Mouse (Mus musculus) heart, postnatal 0 days (tissue): ENCODE results near the gene Dnm2. TPM values are rescaled to one million over a fixed set of nuclear protein-coding genes. Genes with fewer than 3 reads are reported as not detected.

Source experiments
- ATAC-seq: fragments of 200-750 bp; cut with Nextera tagmentation; 2 replicates; pipeline ENCODE4 v1.8.0; 2017; ENCODE audit warnings: low read depth, moderate number of reproducible peaks, moderate library complexity; ENCODE audit not compliant: insufficient read depth
- DNase-seq: peaks from one replicate; pipeline ENCODE4 v3.0.0-alpha.2; 2016; ENCODE audit warnings: low spot score
- H3K27ac ChIP-seq: fragments of 300-500 bp; sonication (generic); 2 replicates; pipeline ENCODE4 v1.5.1; 2014; ENCODE audit warnings: low read depth, mild to moderate bottlenecking
- H3K27me3 ChIP-seq: fragments of 300-500 bp; sonication (generic); 2 replicates; pipeline ENCODE4 v1.6.1; 2014; ENCODE audit warnings: low read length, mixed read lengths; ENCODE audit not compliant: control insufficient read depth, insufficient read depth
- H3K36me3 ChIP-seq: fragments of 300-500 bp; sonication (generic); replicated peaks from 2 replicates; pipeline ENCODE4 v1.6.1; 2014; ENCODE audit warnings: low read length, mixed read lengths; ENCODE audit not compliant: control insufficient read depth, insufficient read depth
- H3K4me1 ChIP-seq: fragments of 300-500 bp; sonication (generic); 2 replicates; pipeline ENCODE4 v1.6.1; 2014; ENCODE audit warnings: antibody characterized with exemption; ENCODE audit not compliant: control insufficient read depth, insufficient read depth
- H3K4me2 ChIP-seq: fragments of 300-500 bp; sonication (generic); 2 replicates; pipeline ENCODE4 v1.6.1; 2014; ENCODE audit warnings: low read depth, mild to moderate bottlenecking, low read length, moderate library complexity
- H3K4me3 ChIP-seq: fragments of 300-500 bp; sonication (generic); 2 replicates; pipeline ENCODE4 v1.5.1; 2014; ENCODE audit warnings: low read depth, low read length
- H3K9ac ChIP-seq: fragments of 300-500 bp; sonication (generic); replicated peaks from 2 replicates; pipeline ENCODE4 v1.6.1; 2014; ENCODE audit warnings: low read depth, low read length, mixed read lengths
- H3K9me3 ChIP-seq: fragments of 300-500 bp; sonication (generic); replicated peaks from 2 replicates; pipeline ENCODE4 v1.6.1; 2016; ENCODE audit warnings: low read length; ENCODE audit not compliant: control insufficient read depth
- CTCF ChIP-seq: IDR thresholded peaks from 2 replicates; pipeline ENCODE4 v1.5.1; 2016; ENCODE audit warnings: antibody characterized with exemption, control low read depth, low read depth
- EP300 ChIP-seq: IDR thresholded peaks from 2 replicates; pipeline ENCODE4 v1.6.1; 2016; ENCODE audit warnings: antibody characterized with exemption, low read depth
- WGBS: fragments of 180-500 bp; shearing (Covaris S2); extraction: QIAGEN DNeasy Blood & Tissue Kit; methylation state at CpG from one replicate; pipeline ENCODE4 v1.1.7; 2014; 5-methylcytosine and 5-hydroxymethylcytosine counted together
- polyA plus RNA-seq: library from polyadenylated mRNA; unstranded; fragments of >200 nt; fragmentation: Nextera tagmentation; extraction: Ambion mirVana; gene quantifications from 2 replicates; pipeline ENCODE4 v1.2.1, GENCODE M21; 2015
- total RNA-seq: library from RNA; depleted of rRNA; stranded (reverse); fragments of >200 nt; gene quantifications from 2 replicates; pipeline ENCODE4 v1.2.3, GENCODE M21; 2014; ENCODE audit warnings: low replicate concordance

Dnm2 gene
- total and polyA plus RNA-seq, 2 experiments from 2014 or later, result 61.1 to 95.8 TPM

- no peak for ATAC-seq
- H3K4me2 ChIP-seq, result no peak overlapping the region
- H3K36me3 ChIP-seq, result peaks cover 57% of the 10 kb centered on the region
- peaks cover 14% of the 10 kb centered on the region; the same call in 1 of the 2 replicates for H3K4me1 ChIP-seq
- no peak for DNase-seq
- 86% methylated on average over 15 of the region's 15 CpGs for WGBS
- no peaks in the 10 kb centered on the region for H3K27me3 ChIP-seq
- no peak overlapping the region for H3K4me3 ChIP-seq
- H3K27ac ChIP-seq, result no peak overlapping the region
- TF ChIP-seq CTCF, result no peak
- no peak for TF ChIP-seq EP300
- no peaks in the 10 kb centered on the region for H3K9me3 ChIP-seq
- no peak overlapping the region for H3K9ac ChIP-seq
These were observed 83.2 kb downstream of the Dnm2 start for GRCm38 (mm10) chr9:21507753-21508430.

DNA sequence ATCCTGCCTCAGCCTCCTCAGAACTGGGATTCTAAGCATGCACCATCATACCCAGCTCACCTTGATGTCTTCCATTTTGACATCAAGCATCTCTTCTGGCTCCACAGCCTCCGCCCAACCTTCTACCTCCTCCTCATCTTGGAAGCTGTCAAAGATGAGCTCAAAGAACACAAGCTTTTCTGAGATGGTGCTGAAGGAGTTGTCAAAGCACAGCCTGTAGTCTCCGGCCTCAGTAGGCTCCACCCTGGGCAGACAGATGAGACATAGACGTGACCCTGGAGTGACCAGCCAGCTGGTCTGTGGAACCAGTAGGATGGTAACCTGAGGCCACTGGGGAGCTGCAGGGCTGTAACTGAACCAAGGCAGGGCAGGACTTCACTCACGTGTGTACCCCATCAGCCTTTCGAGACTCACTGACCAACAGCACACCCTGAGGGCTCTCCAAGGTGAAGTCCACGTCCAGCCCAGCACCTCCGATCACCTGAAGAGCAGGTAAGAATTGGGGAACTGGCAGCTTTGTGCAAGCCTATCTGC is 84.2 kb downstream of the Dnm2 start:
- H3K4me1 ChIP-seq, result peaks cover 14% of the 10 kb centered on the region; the same call in 1 of the 2 replicates
- no peaks in the 10 kb centered on the region for H3K27me3 ChIP-seq
- no peak for DNase-seq
- WGBS, result 74% methylated on average over 7 of the region's 7 CpGs
- peak overlapping the region; percentile 54; the same call in 1 of the 2 replicates for H3K9ac ChIP-seq
- no peak for TF ChIP-seq EP300
- TF ChIP-seq CTCF, result no peak
- peak overlapping the region; percentile 79; the same call in 1 of the 2 replicates for H3K4me3 ChIP-seq
- H3K9me3 ChIP-seq, result no peaks in the 10 kb centered on the region
- peak overlapping the region; percentile 71 for H3K4me2 ChIP-seq
- no peak overlapping the region for H3K27ac ChIP-seq
- peaks cover 47% of the 10 kb centered on the region for H3K36me3 ChIP-seq
- no peak for ATAC-seq

DNA sequence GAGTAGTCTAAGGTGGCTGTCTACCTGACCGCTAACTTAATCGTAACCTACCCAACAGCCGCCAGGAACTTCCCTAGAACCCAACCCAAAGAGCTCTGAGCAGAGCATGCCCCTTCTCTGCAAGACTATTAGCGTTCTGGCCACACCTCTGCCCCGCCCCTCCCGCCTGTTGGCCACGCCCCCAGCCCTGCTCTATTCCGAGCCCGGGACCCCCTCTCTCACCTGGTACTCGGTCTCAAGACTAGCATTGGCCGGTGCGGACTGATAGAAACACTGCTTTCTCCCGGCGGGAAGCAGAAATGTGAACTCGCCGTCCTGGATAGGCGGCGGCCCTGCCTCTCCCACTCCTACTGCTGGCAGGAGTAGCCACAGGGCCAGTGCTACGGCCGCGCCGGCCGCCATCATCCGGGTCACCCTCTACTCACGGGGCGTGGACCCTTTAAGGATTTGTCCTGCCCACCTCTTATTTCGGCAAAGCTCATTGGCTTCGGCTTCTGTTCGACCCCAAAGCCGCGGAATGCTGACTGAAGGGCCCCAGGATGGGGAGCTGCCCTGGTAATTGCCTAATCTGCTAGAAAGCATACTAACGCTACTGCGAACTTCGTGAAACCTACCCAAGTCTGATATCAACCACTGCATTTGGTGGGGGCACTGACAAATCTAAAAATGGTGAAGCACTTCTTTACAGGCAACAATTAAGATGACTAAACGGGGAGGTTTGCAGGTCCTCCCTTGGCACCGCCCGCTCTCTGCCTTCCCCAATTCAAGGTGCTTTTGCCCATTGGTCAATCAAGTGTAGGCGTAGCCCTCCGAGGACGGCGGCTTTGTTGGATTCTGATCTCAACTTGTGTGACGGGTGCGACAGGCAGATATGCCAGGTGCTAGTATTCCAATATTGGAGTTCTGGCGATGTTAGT is 85.3 kb downstream of the Dnm2 start, which contains the start of gene Tmed1:
Tmed1 (minus strand) TSS at position 481 of the 917 bp plus-strand sequence.
- ATAC-seq, result peak; percentile 97
- WGBS, result under 1% methylated on average over 44 of the region's 44 CpGs
- Histone ChIP-seq H3K4me1 (peaks cover 14% of the 10 kb centered on the region; the same call in 1 of the 2 replicates), H3K27me3 (no peaks in the 10 kb centered on the region), H3K36me3 (peaks cover 36% of the 10 kb centered on the region), H3K4me3 (peak within 1 kb of the TSS; percentile 79), H3K9ac (peak within 1 kb of the TSS; percentile 54), H3K4me2 (peak within 1 kb of the TSS; percentile 71), H3K27ac (peak within 1 kb of the TSS; percentile 91), H3K9me3 (no peaks in the 10 kb centered on the region)
- DNase-seq, result peak; percentile 97
- no peak for TF ChIP-seq CTCF
- TF ChIP-seq EP300, result peak; percentile 99

DNA sequence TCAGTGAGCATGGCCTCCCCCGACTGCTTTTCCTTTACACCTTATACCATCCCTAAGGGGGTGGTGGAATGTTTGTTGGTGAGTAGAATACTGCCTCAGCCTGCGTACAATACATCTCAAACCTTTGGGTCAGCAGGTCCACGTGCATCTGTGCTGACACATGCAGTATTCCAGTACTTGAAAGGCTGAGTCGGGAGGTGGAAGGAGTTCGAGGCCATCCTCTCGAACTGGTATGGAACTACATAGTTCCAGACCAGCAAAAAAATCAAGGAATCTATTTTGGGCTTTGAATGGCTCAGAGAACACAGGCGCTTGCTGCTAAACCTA is 85.9 kb downstream of the Dnm2 start:
- Histone ChIP-seq H3K9me3 (no peaks in the 10 kb centered on the region), H3K27ac (peak overlapping the region; percentile 91), H3K9ac (peak overlapping the region; percentile 54; the same call in 1 of the 2 replicates), H3K4me1 (peaks cover 14% of the 10 kb centered on the region; the same call in 1 of the 2 replicates), H3K4me2 (peak overlapping the region; percentile 71), H3K4me3 (peak overlapping the region; percentile 79), H3K27me3 (no peaks in the 10 kb centered on the region), H3K36me3 (peaks cover 30% of the 10 kb centered on the region)
- TF ChIP-seq EP300 (no peak), CTCF (no peak)
- peak; percentile 20 for DNase-seq
- 3% methylated on average over 7 of the region's 7 CpGs for WGBS
- ATAC-seq, result peak; percentile 9; the same call in 1 of the 2 replicates

DNA sequence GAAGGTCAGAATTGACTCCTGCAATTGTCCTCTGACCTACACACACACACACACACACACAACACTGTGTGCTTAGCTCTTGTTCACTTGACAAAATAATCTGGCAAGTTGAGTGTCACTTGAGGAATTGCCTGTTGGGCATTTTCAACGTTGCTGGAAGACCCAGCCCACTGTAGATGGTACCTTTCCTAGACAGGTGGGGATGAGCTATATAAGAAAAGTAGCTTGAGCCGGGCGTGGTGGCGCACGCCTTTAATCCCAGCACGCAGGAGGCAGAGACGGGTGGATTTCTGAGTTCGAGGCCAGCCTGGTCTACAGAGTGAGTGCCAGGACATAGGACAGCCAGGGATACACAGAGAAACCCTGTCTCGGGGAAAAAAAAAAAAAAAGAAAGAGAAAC is 86.3 kb downstream of the Dnm2 start:
- TF ChIP-seq CTCF (no peak), EP300 (no peak)
- Histone ChIP-seq H3K36me3 (peaks cover 26% of the 10 kb centered on the region), H3K9me3 (no peaks in the 10 kb centered on the region), H3K4me3 (0 out of 2 replicates have a peak overlapping the region, but pooled peaks have one; percentile 79), H3K27ac (peak overlapping the region; percentile 91), H3K4me1 (peaks cover 14% of the 10 kb centered on the region; the same call in 1 of the 2 replicates), H3K9ac (0 out of 2 replicates have a peak overlapping the region, but pooled peaks have one; percentile 54), H3K4me2 (peak overlapping the region; percentile 71), H3K27me3 (no peaks in the 10 kb centered on the region)
- no peak for ATAC-seq
- 80% methylated on average over 9 of the region's 9 CpGs for WGBS
- no peak for DNase-seq
